Mouse (Mus musculus) lung, postnatal 0 days (tissue): Measurements from ENCODE around the gene Pa2g4.

Source experiments
- CTCF ChIP-seq: IDR thresholded peaks from 2 replicates; pipeline ENCODE4 v1.5.1; 2016; ENCODE audit warnings: antibody characterized with exemption, mild to moderate bottlenecking
- EP300 ChIP-seq: IDR thresholded peaks from 2 replicates; pipeline ENCODE4 v1.6.1; 2016; ENCODE audit warnings: antibody characterized with exemption, mild to moderate bottlenecking, control low read depth

GRCm38 (mm10) chr10:128601499-128601898 lies 35.7 kb upstream of the Pa2g4 start:
- TF ChIP-seq CTCF (no peak), EP300 (no peak)
